Mouse (Mus musculus): Measurements from ENCODE around the gene Tspan14.

Tspan14 gene

DNA sequence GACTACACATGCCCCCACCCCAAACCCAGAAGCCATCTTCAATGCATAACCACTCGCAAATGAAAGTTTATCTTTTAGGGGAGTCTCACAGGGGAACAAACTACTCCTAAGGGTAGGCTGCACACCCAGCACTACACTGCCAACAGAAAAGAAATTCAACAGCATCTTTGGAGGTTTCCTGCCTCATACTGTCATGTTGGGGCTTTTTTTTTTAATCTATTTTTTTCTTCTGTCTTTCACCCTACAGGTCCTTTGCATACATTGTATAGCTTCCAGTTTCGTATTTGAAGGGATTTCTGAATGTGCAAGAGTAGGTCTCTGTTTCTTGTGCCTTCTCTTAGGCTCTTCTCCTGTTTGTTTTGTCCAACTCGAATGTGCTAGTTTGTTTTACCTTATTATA lies 14.3 kb downstream of the Tspan14 start:
- no peak for DNase-seq (ENCODE audit: low spot score in 2 of 2)

DNA sequence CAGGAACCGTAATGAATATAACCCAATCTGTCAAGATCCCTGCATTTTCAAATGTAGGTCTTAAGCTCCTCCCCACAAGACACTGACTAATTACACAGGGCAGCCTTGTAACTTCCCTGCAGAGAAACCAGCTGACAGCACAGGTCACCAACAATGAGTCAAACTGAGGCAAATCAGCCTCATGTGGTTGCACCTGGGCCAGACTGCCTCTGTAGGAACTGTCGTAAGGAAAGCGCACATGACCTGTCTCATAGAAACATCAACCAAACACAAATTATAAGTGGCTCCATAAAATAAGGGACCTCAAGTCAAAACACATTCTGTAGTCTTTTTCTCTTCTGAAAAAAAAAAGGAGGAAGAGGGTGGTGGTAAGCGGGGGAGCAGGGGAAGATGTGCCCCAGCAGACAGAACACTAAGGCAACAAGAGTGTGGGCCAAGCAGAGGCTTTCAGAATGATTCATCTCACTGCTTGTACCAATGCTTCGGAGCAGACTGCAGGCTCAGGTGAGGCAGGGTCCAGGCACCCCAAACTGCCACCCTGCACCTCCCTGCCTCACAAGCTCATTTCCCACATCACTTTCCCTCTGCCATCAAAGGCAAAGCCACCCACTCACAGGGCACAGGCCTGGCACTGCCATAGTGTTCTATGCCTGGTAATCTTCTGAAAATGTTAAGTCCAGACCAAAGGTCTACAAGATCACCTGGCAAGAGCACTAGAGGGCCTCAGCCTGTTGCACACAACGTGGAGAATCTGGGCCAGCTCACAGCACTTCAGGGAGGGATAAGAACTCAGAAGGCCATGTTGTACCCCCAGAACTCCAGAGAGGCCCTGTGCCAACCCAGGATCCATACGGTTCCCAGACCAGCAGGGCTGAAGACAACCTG lies 16.6 kb downstream of the Tspan14 start:
- DNase-seq (ENCODE audit: low spot score in 2 of 2) = no peak

DNA sequence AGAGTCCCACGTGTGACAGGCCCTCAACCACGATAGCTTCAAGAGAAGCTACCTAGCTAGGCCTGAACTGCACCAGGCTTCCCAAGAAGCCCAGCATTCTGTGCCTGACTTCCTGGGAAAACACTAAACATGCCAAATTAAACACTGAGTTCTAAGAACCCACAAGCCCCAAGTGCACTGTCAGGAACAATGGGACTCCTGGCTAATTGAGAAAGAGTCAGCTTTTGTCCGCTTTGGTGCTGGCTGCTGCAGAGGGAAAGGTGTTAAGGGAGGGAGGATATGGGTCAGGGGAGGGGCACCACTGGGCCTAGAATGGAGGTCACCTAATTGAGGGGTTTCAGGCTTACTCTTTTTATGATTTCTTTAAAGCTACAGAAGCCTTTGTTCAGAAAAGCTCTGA lies 17.6 kb downstream of the Tspan14 start:
- no peak for DNase-seq (ENCODE audit: low spot score in 2 of 2)

DNA sequence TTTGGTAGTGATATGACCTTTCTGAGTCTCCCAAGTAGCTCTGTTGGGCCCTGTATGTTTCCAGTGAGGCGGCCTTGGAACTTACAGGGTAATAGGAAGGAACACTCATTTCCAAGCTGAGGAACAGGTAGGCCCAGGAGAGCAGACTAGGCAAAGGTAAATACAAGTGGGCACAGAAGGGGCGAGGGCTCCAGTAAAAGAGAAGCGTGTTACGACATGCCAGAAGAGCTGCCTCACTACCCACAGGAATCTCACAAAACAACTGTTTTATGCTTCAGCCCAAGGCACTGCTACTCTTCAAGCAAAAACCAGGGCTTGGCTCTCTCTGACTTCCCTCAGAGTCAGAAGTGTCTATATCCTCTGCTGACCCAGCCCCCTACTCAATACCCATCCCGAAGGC lies 18.1 kb downstream of the Tspan14 start:
- DNase-seq (ENCODE audit: low spot score in 2 of 2) = no peak

DNA sequence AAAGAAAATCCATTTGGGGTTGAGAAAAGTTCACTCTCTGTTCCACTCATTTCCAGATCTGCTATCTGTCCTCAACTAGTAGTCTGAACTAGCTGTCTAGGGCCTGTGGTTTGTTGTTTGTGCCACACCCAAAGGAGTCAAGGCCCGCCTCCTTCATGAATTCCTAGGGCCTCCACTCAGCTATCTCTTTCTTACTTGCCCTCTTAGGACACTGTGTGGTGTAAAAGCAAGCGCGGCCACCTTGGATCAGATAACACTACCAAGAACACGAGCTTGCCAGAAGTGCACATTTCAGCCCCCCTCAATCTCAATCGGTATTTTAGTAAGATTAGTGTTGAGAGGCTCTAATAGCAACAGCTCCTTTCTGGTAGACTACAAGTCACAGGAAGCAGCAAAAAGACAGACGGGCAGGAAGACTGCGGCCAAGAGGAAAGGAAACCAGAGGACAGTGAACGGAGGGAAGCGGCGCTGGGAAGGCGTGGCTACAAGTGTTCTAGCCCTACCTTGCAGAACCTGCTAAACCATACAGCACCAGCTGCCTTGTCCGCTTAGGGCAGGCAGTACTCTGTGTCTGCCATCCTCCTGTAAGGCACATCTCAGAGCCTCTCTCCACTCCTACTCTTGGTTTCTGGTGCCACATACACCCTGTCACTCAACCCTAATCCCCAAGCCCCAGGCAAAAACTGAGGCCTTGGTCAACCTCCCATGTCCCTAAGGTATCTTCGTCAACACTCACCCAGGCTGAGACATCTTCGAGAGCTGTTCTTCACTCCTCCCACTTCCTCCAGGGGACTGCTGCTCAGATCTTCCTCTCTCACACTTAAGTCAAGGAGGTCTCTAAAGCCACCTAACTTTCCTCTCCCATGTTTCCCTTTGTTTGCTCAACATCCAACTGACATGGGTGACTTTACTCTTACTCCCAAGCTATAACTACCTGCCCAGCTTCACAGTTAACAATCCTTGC lies 18.9 kb downstream of the Tspan14 start:
- DNase-seq (ENCODE audit: low spot score in 2 of 2) = peak; percentile 45 to 49

DNA sequence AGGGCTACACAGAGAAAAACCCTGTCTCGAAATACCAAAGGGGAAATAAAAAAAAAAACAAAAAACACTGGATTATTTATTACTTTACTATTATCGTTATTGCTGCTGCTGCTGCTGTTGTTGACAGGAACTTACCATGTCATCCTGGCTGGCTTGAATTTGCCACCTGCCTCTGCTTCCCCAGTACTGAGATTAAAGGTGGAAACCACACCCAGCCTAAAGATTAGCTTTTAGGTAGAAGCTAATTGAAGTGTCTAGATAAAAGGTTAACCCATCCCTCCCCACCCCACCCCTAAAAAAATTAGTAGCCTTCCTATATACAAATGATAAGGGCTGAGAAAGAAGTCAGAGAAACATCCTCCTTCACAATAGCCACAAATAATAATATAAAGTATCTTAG lies 22.8 kb downstream of the Tspan14 start:
- no peak for DNase-seq (ENCODE audit: low spot score in 2 of 2)

DNA sequence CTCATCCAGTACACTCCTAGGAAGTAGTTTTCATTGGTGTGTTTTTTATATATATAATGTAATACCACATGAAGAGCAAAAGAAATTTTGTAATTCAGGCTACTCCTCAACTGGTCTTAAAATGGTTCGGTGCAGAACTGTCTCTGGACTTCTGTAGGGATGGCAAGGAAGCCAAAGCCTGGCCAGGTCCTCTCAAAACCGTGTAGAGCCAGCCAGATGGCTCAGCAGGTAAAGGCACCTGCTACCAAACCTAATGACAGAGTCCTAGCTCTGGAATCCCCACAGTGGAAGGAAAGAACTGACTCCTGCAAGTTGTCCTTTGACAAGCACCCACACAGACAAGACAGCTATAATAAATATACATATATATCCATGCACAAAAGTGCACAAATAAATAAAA lies 24.2 kb downstream of the Tspan14 start:
- DNase-seq (ENCODE audit: low spot score in 2 of 2) = no peak

DNA sequence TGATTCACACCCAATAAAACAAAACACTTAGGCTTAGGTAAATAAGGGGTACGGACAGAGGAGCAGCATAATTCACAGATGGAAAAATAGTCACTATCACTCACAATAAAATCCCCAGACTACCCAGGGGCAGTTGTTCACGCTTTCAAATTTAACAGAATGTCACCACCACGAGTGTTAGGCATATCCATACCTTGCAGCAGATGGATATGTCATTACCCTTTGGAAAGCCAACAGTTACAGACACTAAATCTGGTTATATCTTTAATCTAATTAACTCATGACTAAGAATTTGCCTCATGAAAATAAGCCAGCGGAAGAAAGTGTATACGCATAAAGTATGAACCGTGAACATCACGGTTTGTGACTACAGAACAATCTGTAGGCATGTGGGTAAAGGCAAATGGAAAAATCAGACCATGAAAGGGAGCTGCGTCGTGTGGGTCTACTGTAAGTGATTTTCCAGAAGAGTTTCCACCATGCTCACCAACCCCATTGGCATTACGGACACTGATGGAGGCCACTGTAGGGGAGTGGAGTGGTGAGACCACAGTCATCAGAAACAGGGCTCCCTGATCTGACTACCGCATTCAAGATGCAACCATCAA lies 28.1 kb downstream of the Tspan14 start:
- no peak for DNase-seq (ENCODE audit: low spot score in 2 of 2)

DNA sequence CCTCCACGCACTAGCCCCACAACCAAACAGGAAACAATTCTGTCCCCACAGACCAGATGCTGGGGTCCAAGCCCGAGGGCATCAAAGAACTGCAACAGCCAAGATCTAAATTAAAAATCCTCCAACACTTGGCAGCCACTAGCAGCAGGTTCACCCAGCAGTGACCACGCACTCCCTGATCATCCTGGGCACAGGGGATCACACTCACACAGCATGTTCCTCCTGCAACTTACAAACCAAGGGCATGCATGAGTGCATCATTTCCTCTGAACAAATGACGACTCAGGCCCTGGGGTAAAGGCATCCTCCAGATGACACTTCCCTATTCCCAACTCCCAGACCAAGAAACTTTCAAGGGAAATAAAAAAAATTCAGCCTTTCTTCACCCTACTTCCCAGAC lies 29.6 kb downstream of the Tspan14 start:
- no peak for DNase-seq (ENCODE audit: low spot score in 2 of 2)

DNA sequence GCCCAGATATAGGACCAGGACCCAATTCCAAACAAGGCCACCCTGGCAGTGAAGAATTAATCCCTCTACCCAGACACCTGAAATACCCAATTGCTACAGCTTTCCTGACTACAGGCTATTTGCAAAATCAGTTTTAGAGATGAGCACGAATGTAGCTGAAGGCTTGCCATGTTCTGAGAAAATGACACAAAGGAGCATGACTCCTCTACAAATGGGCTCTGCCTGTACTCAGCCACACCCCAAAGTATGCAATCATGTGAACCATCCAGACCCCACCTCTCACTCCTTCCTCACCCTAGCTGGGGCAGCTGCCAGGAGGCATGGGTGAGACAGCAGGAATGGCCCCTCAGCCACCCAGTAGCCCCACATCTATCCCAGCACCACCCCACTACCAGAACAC lies 31.1 kb downstream of the Tspan14 start:
- DNase-seq (ENCODE audit: low spot score in 2 of 2) = no peak

DNA sequence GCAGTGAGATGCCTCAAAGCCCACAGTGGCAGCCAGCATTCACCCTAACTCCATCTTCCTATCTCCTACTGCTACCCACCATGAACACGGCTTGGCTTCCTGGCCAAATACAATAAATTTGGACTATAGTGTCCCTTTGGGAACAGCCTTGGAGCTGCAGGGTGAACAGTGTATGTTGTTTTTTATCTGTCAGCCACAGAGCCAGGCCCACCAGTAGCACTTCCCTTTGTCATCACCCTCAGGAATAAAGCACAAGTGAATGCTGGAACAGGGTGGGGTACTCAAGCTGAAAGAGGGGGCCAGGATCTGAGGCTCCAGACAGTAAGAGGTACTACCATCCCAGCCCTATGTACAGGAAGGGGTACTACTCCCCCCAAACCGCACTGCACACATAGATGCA lies 31.6 kb downstream of the Tspan14 start:
- DNase-seq (ENCODE audit: low spot score in 2 of 2) = no peak

DNA sequence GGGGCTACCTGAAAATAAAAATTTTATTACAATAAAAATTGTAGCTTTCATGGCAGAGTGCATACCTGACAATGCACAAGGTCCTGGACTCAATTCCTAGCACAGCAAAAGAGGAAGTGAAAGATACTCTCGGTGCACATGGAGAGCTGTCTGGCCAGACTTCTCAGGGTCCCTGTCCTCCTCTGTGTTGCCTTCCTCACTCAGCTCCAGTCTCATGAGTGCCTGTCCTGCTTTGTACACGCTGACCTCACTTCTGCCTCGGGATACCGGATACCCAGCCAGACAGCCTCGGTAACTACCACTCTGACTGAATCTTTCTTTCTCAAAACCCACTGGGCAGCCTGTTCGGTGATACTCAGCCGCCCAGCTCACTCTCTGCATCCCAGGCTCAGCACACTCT lies 33.3 kb downstream of the Tspan14 start:
- no peak for DNase-seq (ENCODE audit: low spot score in 2 of 2)

DNA sequence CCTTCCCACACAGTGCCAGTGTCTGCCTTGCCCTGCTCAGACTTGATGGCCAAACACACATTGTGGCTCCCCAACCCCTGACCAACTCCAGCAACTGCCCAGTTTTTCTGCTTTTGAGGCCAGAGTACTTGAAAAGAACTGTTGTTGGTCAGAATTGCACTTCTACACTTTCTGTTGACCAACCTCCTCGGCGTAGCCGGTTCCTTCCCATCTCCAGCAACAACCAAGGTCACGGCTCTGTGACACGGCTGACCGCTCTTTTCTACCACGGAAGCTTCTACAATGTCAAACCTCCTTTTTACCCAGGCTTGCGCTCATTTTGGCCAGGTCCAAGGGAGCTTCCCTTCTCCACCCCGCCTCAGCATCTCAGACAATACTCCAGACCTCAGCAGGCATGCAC lies 34.4 kb downstream of the Tspan14 start:
- DNase-seq (ENCODE audit: low spot score in 2 of 2) = no peak

DNA sequence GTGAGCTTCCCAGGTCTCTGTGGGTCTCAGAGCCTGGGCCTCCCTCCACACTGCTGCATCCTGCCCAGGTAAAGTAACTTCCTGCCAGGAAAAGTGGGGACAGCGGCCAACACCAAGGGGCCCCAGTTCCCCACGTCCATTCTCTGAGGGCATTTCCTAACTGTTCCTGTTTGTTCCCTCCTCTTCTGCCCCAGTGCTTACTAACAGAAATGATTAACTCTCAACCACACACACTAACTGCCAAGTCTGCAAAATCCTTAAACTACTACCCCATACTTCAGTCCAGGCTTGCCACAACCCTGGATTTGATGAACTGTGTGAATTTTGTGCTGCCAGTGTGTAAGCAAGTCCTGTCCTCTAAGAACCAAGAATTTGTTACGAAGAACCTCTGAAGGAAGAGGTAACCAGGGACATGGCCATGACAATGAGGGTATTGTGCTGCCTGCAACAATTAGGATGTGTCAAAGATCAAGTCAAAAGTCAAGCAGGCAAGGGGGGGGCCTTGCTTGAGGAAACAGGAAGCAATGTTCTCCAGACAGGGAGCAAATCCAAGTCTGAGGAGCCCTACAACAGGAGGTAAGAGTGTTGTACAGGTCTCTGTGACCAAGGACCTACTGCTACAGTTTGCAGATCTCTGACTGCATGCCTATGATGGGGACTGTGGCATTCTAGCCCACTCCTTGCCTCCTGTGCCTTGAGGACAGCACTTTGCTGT lies 35.3 kb downstream of the Tspan14 start:
- no peak for DNase-seq (ENCODE audit: low spot score in 2 of 2)

DNA sequence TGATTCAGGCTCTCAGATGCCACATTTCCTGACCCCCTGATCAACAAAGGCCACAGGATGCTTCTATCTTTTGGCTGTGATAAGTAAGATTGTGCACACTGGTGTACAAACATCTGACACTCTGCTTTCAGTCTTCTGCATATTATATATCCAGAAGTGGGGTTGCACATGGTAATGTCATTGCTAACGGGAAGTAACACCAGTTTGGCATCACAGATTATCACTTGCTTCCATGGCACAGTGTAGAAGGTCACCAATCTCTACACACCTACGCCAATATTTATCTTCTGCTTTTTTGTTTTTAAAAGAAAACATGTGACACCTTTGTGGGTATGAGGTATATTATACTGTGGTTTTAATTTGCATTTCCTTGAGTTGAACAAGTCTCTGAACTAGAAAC lies 36.7 kb downstream of the Tspan14 start:
- DNase-seq (ENCODE audit: low spot score in 2 of 2) = no peak

DNA sequence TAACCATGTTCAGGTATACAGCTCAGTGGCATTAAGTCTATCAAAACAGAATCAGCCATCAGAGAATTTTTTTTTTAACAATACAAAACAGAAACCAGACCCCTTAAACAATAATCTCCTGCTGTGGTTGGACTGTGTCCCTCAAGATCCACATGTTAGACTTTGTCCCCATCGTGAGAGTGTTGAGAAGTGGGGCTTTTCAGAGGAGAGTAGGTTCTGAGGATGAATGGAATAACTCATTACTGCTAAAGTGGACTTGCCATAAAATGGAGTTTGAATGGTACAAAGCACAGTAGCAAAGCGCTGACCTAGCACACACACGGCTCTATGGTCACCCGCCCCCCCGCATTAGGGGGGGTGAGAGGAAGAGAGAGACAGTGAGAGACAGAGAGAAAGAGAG lies 37.7 kb downstream of the Tspan14 start:
- no peak for DNase-seq (ENCODE audit: low spot score in 2 of 2)

DNA sequence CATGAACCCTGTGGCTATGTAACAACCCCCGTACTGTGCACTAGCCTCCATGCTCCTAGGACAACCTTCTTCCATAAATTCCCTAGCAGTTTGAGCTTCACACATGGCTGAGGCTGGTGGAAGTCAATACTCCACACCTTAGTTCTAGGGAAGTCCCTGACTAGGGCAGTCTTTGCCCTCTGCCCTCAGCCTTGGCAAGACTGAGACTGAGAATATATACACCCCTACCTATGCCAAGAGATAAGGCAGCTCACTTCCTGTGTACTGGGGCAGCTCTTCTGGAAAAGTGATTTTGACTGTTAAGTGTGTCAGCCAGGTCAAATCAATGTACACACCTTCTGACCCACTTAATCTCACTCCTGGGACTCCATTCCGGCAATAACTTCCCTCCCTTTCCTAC lies 39.6 kb downstream of the Tspan14 start:
- DNase-seq (ENCODE audit: low spot score in 2 of 2) = no peak

DNA sequence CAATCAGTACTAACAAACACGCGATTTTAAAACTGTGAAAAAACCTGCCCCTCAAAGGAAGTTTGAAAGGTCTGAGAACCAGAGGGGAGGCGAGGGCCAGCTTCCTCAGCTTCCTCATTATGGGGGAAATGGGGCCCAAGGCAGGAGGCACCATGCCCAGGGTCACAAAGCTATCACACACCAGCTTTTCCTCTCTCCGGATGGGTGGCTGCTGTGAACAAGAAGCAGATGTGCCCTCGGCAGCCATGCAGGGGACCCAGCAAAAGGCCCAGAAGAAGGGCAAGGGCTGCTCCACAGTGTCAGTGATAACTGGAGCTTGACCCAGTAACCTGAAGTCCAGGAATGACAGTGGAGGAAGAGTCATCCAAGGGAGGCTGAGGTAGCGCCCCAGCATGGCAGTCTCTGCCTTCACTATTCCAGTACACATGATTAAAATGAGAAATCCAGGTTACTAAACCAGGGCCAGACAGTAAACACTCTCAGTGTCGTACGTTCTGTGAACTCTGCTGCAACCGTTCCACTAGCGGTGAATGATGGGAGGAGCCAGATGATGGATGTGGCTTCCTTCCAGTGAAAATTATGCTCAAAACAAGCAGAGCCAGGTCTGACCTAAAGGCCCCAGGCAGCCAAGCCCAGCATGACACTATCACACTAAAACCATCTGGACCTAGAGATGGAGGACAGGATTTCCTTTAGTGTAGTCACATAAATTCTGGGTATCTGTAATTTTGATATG lies 42.1 kb downstream of the Tspan14 start:
- no peak for DNase-seq (ENCODE audit: low spot score in 2 of 2)

DNA sequence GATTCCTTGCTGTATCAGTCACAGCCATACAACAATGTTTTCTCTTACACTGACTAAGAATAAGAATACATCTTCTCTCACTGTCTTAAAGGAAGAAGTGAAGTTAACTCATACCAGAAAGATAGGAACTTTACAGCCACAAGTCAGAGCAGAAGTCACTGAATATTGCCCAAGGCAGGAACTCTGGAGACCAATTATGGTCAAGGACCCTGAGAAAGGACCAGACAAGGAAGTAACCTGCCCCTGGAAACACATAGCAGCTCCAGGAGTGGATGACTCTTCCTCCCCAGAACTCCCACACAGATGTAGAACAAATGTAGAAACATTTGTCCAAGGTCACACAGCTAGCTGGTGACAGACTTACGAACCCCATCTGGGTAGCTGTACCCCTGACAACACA lies 45.4 kb downstream of the Tspan14 start:
- DNase-seq (ENCODE audit: low spot score in 2 of 2) = no peak

DNA sequence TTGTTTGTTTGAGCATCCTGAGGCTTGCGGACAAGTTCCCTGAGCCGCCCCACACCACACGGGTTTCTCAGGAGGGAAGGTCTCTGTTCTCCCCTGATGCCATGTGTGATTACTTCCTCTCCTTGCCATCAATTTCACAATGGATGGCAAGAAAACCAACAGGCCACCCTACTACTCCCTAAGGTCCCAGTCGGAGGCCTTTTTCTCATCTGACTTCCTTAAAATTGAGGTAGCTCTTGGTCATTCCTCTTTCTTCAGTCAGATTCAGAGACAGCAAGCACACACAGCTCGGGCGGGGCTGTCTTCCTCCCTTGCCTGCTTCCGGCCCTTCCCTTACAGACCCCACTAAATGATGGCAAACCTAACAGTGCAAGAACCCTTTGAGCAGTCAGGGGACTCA lies 47.1 kb downstream of the Tspan14 start:
- no peak for DNase-seq (ENCODE audit: low spot score in 2 of 2)

DNA sequence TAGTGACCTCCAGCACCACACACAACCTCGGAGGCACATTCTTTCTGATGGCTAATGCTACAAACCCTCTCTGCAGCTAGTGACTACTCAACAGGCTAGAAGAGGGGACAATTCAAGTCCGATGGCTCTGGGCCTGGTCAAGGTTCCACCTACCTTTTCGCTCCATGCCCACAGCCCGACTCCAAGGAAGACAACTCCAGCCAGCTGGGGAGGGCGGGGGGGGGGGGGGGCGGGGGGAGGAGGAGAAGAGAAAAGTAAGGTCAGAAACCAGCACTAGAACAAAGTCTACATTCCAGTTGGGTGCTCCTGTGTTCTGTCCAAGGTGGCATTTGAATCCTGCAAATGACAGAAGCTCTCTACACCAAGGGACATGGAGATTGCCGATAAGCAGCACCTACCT lies 48.1 kb downstream of the Tspan14 start:
- no peak for DNase-seq (ENCODE audit: low spot score in 2 of 2)
